ENCODE assay signal across 8 mouse cellular contexts in genomic region chr17:78588250-78588649, GRCm38 (mm10).
DNase-seq lines count a peak whose midpoint lies in the region; ATAC-seq lines count a peak whose summit lies in the region.

No protein-coding gene starts in this region.

- no peaks in the 10 kb centered on the region for H3K27me3 ChIP-seq in forebrain, embryonic 14.5 days (replicated peaks; ENCODE audit: control insufficient read depth, insufficient read depth, low read length)
- 0 out of 2 replicates have a peak, but pooled peaks cover 4% of the 10 kb centered on the region for H3K27me3 ChIP-seq in limb, embryonic 10.5 days (ENCODE audit: low read depth, poor library complexity, severe bottlenecking)
- H3K27me3 ChIP-seq in kidney, embryonic 16.5 days (ENCODE audit: insufficient read depth, low read length): no peaks in the 10 kb centered on the region

- no peaks in the 10 kb centered on the region for H3K9me3 ChIP-seq in forebrain, embryonic 14.5 days (replicated peaks; ENCODE audit: control insufficient read depth, low read length)
- no peaks in the 10 kb centered on the region for H3K9me3 ChIP-seq in limb, embryonic 10.5 days (replicated peaks)
- no peaks in the 10 kb centered on the region for H3K9me3 ChIP-seq in kidney, embryonic 16.5 days (ENCODE audit: low read length)

- no peak overlapping the region for H3K4me2 ChIP-seq in forebrain, embryonic 14.5 days (ENCODE audit: low read length)
- H3K4me2 ChIP-seq in kidney, embryonic 16.5 days (replicated peaks; ENCODE audit: low read depth, low read length): no peak overlapping the region

- H3K9ac ChIP-seq in forebrain, embryonic 14.5 days (ENCODE audit: low read length): no peak overlapping the region
- H3K9ac ChIP-seq in kidney, embryonic 16.5 days (replicated peaks; ENCODE audit: low read length): no peak overlapping the region

- WGBS in forebrain, embryonic 14.5 days: 83% methylated on average over 8 of the region's 8 CpGs
- WGBS in limb, embryonic 10.5 days: 89% methylated on average over 8 of the region's 8 CpGs
- WGBS in kidney, embryonic 16.5 days: 80% methylated on average over 8 of the region's 8 CpGs

- no peaks in the 10 kb centered on the region for H3K36me3 ChIP-seq in forebrain, embryonic 14.5 days (ENCODE audit: control insufficient read depth, insufficient read depth, low read length)
- no peaks in the 10 kb centered on the region for H3K36me3 ChIP-seq in limb, embryonic 10.5 days
- no peaks in the 10 kb centered on the region for H3K36me3 ChIP-seq in kidney, embryonic 16.5 days (ENCODE audit: insufficient read depth, low read length)

- no peak overlapping the region for H3K27ac ChIP-seq in forebrain, embryonic 14.5 days (ENCODE audit: low read depth, low read length)
- H3K27ac ChIP-seq in limb, embryonic 10.5 days: 0 out of 2 replicates have a peak overlapping the region, but pooled peaks have one; percentile 46
- no peak overlapping the region for H3K27ac ChIP-seq in kidney, embryonic 16.5 days (ENCODE audit: low read length)

- no peaks in the 10 kb centered on the region for H3K4me1 ChIP-seq in forebrain, embryonic 14.5 days (ENCODE audit: control insufficient read depth, insufficient read depth, low read length)
- H3K4me1 ChIP-seq in limb, embryonic 10.5 days: peaks cover 9% of the 10 kb centered on the region; the same call in 1 of the 2 replicates
- peaks cover 3% of the 10 kb centered on the region; the same call in 1 of the 2 replicates for H3K4me1 ChIP-seq in kidney, embryonic 16.5 days (ENCODE audit: insufficient read depth, low read length)

- ATAC-seq in forebrain, embryonic 14.5 days: peak; percentile 64; the same call in 1 of the 2 replicates
- ATAC-seq in kidney, embryonic 16.5 days (ENCODE audit: low FRiP score, low TSS enrichment): no peak
- ATAC-seq in erythroblast, adult 5-6 weeks (replicated peaks; ENCODE audit: low FRiP score, poor library complexity, severe bottlenecking): no peak

- intact Hi-C loops in heart, postnatal 36 days (cut with DNase I): no loop called here

- DNase-seq in urinary bladder, postnatal 14 days (ENCODE audit: low spot score): peak; percentile 43
- no peak for DNase-seq in urinary bladder, adult 2 months (ENCODE audit: low spot score)
- DNase-seq in forebrain, embryonic 14.5 days (ENCODE audit: low spot score): peak; percentile 71
- peak; percentile 45 to 69 for DNase-seq in heart, postnatal 36 days
- no peak for DNase-seq in limb, embryonic 10.5 days (ENCODE audit: low spot score)
- DNase-seq in urinary bladder, postnatal 25 days (ENCODE audit: low spot score): no peak

- H3K4me3 ChIP-seq in forebrain, embryonic 14.5 days (ENCODE audit: low read depth, low read length): no peak overlapping the region
- no peak overlapping the region for H3K4me3 ChIP-seq in limb, embryonic 10.5 days
- no peak overlapping the region for H3K4me3 ChIP-seq in kidney, embryonic 16.5 days (ENCODE audit: low read length)

Comparison
In these comparisons a context has a peak if more than half of its experiments do, and no peak if none do; other contexts are left out.
1. DNase-seq: peak in urinary bladder, postnatal 14 days (single experiment), forebrain, embryonic 14.5 days (single experiment) and heart, postnatal 36 days (2 of 2); none in urinary bladder, adult 2 months (single experiment), limb, embryonic 10.5 days (single experiment) and urinary bladder, postnatal 25 days (single experiment).